ENCODE assay signal across 25 mouse cellular contexts in the genomic region with DNA sequence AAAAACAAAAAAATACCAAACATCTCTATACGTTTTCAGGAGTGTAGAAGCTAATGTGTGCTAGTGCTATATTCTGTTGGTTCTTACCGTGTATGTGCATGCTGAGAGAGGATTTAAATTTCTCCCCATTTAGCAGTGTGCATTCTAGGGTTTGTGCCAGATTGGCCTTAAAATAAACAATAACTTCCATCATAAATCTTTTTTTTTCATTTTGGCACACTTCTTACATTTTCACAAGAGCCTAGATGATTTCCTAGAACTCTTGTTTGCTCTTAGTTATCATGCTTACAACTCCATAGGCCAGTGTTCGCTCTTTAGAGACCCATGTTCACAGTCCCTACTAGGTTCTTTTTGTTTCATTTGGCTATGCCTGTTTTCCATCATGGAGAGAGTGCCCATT.
"Had no signal": no experiment of that assay in that cellular context is flagged by ENCODE, and none has a peak within 500 bp of the region (broad histone marks: within the 10 kb centered on the region; RNA-seq: fewer than 3 reads in every experiment).

No protein-coding gene starts in this region.

- H3K4me3 ChIP-seq: heart, adult 2 months; heart, embryonic 13.5 days; heart, embryonic 15.5 days; hindbrain, embryonic 13.5 days; hindbrain, embryonic 15.5 days; kidney, embryonic 15.5 days; left cerebral cortex, adult 2 months; limb, embryonic 10.5 days; limb, embryonic 12.5 days had no signal

- H3K27me3 ChIP-seq: heart, embryonic 13.5 days; heart, embryonic 15.5 days; hindbrain, embryonic 13.5 days; hindbrain, embryonic 15.5 days; kidney, embryonic 15.5 days; limb, embryonic 12.5 days had no signal

- H3K4me1 ChIP-seq: heart, embryonic 15.5 days; hindbrain, embryonic 13.5 days; hindbrain, embryonic 15.5 days; kidney, embryonic 15.5 days had no signal

- H3K4me2 ChIP-seq: heart, embryonic 11.5 days; heart, embryonic 13.5 days; heart, embryonic 15.5 days; hindbrain, embryonic 13.5 days; hindbrain, embryonic 15.5 days; kidney, embryonic 15.5 days; limb, embryonic 12.5 days had no signal

- H3K27ac ChIP-seq: heart, adult 2 months; heart, embryonic 13.5 days; heart, embryonic 15.5 days; hindbrain, embryonic 13.5 days; hindbrain, embryonic 15.5 days; hindbrain, postnatal 0 days; kidney, embryonic 15.5 days; kidney, postnatal 0 days; left cerebral cortex, adult 2 months; limb, embryonic 10.5 days; limb, embryonic 12.5 days had no signal

- H3K36me3 ChIP-seq: heart, embryonic 13.5 days; heart, embryonic 15.5 days; hindbrain, embryonic 13.5 days; hindbrain, embryonic 15.5 days; kidney, embryonic 15.5 days; limb, embryonic 10.5 days; limb, embryonic 12.5 days had no signal

- DNase-seq: gastrocnemius, postnatal 14 days; gastrocnemius, postnatal 36 days; heart, adult 11 months; heart, adult 2 months; heart, postnatal 14 days; heart, postnatal 36 days; kidney, adult 11 months; kidney, adult 2 months; kidney, adult 9 months; kidney, postnatal 14 days; kidney, postnatal 36 days; layer of hippocampus, adult 9-11 months; liver had no signal

- ATAC-seq: hindbrain, postnatal 0 days; intestine, embryonic 16.5 days had no signal

- H3K9me3 ChIP-seq: heart, embryonic 13.5 days; heart, embryonic 15.5 days; hindbrain, embryonic 13.5 days; hindbrain, embryonic 15.5 days; kidney, embryonic 15.5 days; limb, embryonic 10.5 days; limb, embryonic 12.5 days had no signal

- H3K9ac ChIP-seq: heart, embryonic 13.5 days; heart, embryonic 15.5 days; hindbrain, embryonic 13.5 days; hindbrain, embryonic 15.5 days; kidney, embryonic 15.5 days; limb, embryonic 12.5 days had no signal
